Mouse (Mus musculus): Measurements from ENCODE around the gene Capns1.
"Not testable (repeated sequence)": the region's sequence is repeated elsewhere in the genome, so short reads cannot be mapped to it uniquely, and the experiment has no call there.

Capns1 gene

GRCm38 (mm10) chr7:30202895-30203690 lies 4.5 kb upstream of the Capns1 start:
- in situ Hi-C loops (cut with MboI, MseI), result no loop called here

- in situ Hi-C loops (cut with MboI, MseI), result not testable (repeated sequence)
Observed at GRCm38 (mm10) chr7:30200661-30201060, 2.0 kb upstream of the Capns1 start.

- in situ Hi-C loops (cut with MboI, MseI), result no loop called here
Observed at GRCm38 (mm10) chr7:30200200-30200599, 1.6 kb upstream of the Capns1 start.

GRCm38 (mm10) chr7:30199498-30200139 lies 1.0 kb upstream of the Capns1 start:
- in situ Hi-C loops (cut with MboI, MseI), result no loop called here

GRCm38 (mm10) chr7:30197592-30198129 lies 950 bp downstream of the Capns1 start:
- in situ Hi-C loops (cut with MboI, MseI), result no loop called here

GRCm38 (mm10) chr7:30196171-30196570 lies 2.4 kb downstream of the Capns1 start:
- in situ Hi-C loops (cut with MboI, MseI), result no loop called here

- in situ Hi-C loops (cut with MboI, MseI), result no loop called here
Observed at GRCm38 (mm10) chr7:30195461-30195860, 3.1 kb downstream of the Capns1 start.

- in situ Hi-C loops (cut with MboI, MseI), result no loop called here
Observed at GRCm38 (mm10) chr7:30194884-30195283, 3.7 kb downstream of the Capns1 start.

- in situ Hi-C loops (cut with MboI, MseI), result no loop called here
Observed at GRCm38 (mm10) chr7:30194101-30194831, 4.3 kb downstream of the Capns1 start.

- in situ Hi-C loops (cut with MboI, MseI), result no loop called here
Observed at GRCm38 (mm10) chr7:30193581-30194100, 5.0 kb downstream of the Capns1 start.

- in situ Hi-C loops (cut with MboI, MseI), result no loop called here
Observed at GRCm38 (mm10) chr7:30193013-30193412, 5.6 kb downstream of the Capns1 start.

GRCm38 (mm10) chr7:30192088-30192487 lies 6.5 kb downstream of the Capns1 start:
- in situ Hi-C loops (cut with MboI, MseI), result no loop called here

- in situ Hi-C loops (cut with MboI, MseI), result no loop called here
Observed at GRCm38 (mm10) chr7:30189116-30189491, 9.5 kb downstream of the Capns1 start.

GRCm38 (mm10) chr7:30188344-30189115 lies 10.1 kb downstream of the Capns1 start:
- in situ Hi-C loops (cut with MboI, MseI), result no loop called here

- in situ Hi-C loops (cut with MboI, MseI), result loop anchor here (5.0 kb wide), 1 partner anchor 33 kb away; no protein-coding TSS in a partner anchor
Observed at GRCm38 (mm10) chr7:30184641-30185348, 13.8 kb downstream of the Capns1 start.

GRCm38 (mm10) chr7:30183879-30184289 lies 14.7 kb downstream of the Capns1 start, which contains the start of gene Cox7a1:
Gene Cox7a1, plus strand, starts transcription at chr7:30184144.
- in situ Hi-C loops (cut with MboI, MseI), result loop anchor here (5.0 kb wide), 1 partner anchor 33 kb away; no protein-coding TSS in a partner anchor

- in situ Hi-C loops (cut with MboI, MseI), result loop anchor here (5.0 kb wide), 1 partner anchor 34 kb away; no protein-coding TSS in a partner anchor
Observed at GRCm38 (mm10) chr7:30183189-30183588, 15.4 kb downstream of the Capns1 start.

GRCm38 (mm10) chr7:30181929-30182328 lies 16.7 kb downstream of the Capns1 start:
- in situ Hi-C loops (cut with MboI, MseI), result loop anchor here (5.0 kb wide), 1 partner anchor 35 kb away; no protein-coding TSS in a partner anchor

GRCm38 (mm10) chr7:30181308-30181707 lies 17.3 kb downstream of the Capns1 start:
- in situ Hi-C loops (cut with MboI, MseI), result loop anchor here (5.0 kb wide), 1 partner anchor 36 kb away; no protein-coding TSS in a partner anchor

GRCm38 (mm10) chr7:30178256-30178655 lies 20.4 kb downstream of the Capns1 start:
- in situ Hi-C loops (cut with MboI, MseI), result no loop called here

Data from T-helper 1 cell (primary cell).